Comparison of ENCODE assay signal across 22 mouse cellular contexts in genomic region chr12:112774026-112774425, GRCm38 (mm10). TPM values are rescaled to one million over a fixed set of nuclear protein-coding genes. Genes with fewer than 3 reads are reported as not detected.
"Had no signal": no experiment of that assay in that cellular context is flagged by ENCODE, and none has a peak within 500 bp of the region (broad histone marks: within the 10 kb centered on the region; RNA-seq: fewer than 3 reads in every experiment).

No protein-coding gene starts in this region.

- H3K27me3 ChIP-seq: lung, embryonic 15.5 days; midbrain, embryonic 13.5 days; midbrain, embryonic 15.5 days; neural tube, embryonic 13.5 days; neural tube, embryonic 15.5 days had no signal

- H3K36me3 ChIP-seq: lung, embryonic 15.5 days; midbrain, embryonic 13.5 days; midbrain, embryonic 15.5 days; neural tube, embryonic 13.5 days; neural tube, embryonic 15.5 days had no signal

- ATAC-seq: liver, postnatal 0 days; lung, postnatal 0 days; midbrain, embryonic 13.5 days; midbrain, embryonic 15.5 days had no signal

- H3K27ac ChIP-seq: lung, embryonic 15.5 days; macrophage; midbrain, embryonic 13.5 days; midbrain, embryonic 15.5 days; neural tube, embryonic 13.5 days; neural tube, embryonic 15.5 days had no signal

- H3K9ac ChIP-seq: liver, postnatal 0 days; lung, embryonic 15.5 days; midbrain, embryonic 13.5 days; midbrain, embryonic 15.5 days; neural tube, embryonic 13.5 days; neural tube, embryonic 15.5 days had no signal

- DNase-seq: liver, postnatal 0 days; lung, adult 2 months; lung, postnatal 14 days; lung, postnatal 36 days; retina, postnatal 1 day; right cerebral cortex, adult 18-20 months; right cerebral cortex, postnatal 25 days; right cerebral cortex, postnatal 4 days; spleen, adult 18-20 months; thymus, adult 18-20 months; thymus, postnatal 25 days had no signal

- H3K4me1 ChIP-seq: lung, embryonic 15.5 days; megakaryocyte, embryonic 14.5 days; midbrain, embryonic 13.5 days; midbrain, embryonic 15.5 days; neural tube, embryonic 13.5 days; neural tube, embryonic 15.5 days had no signal

- H3K4me3 ChIP-seq: lung, embryonic 15.5 days; megakaryocyte, embryonic 14.5 days; midbrain, embryonic 13.5 days; midbrain, embryonic 15.5 days; myocyte; neural tube, embryonic 13.5 days; neural tube, embryonic 15.5 days had no signal

- H3K4me2 ChIP-seq: lung, embryonic 15.5 days; midbrain, embryonic 11.5 days; midbrain, embryonic 13.5 days; midbrain, embryonic 15.5 days; neural tube, embryonic 13.5 days; neural tube, embryonic 15.5 days had no signal

- H3K9me3 ChIP-seq: lung, embryonic 15.5 days; midbrain, embryonic 15.5 days; neural tube, embryonic 15.5 days had no signal

RNA-seq across cellular contexts. Expression of gene Ahnak2, which starts 28.4 kb away (rescaled TPM):
- total RNA-seq: megakaryocyte progenitor cell, adult 5-6 weeks had no signal
